Mouse (Mus musculus) hindbrain, embryonic 15.5 days (tissue): ENCODE measurements around the gene Bdkrb2. TPM values are rescaled to one million over a fixed set of nuclear protein-coding genes. Genes with fewer than 3 reads are reported as not detected.
A peak's percentile ranks its signal among the peaks of the same experiment; 100 is the strongest.

ENCODE experiments used
- ATAC-seq: fragments of 200-750 bp; cut with Nextera tagmentation; 2 replicates; pipeline ENCODE4 v1.8.0; 2017; ENCODE audit warnings: low read depth, moderate number of reproducible peaks, moderate TSS enrichment; ENCODE audit not compliant: low FRiP score
- H3K27ac ChIP-seq: fragments of 300-500 bp; sonication (generic); replicated peaks from 2 replicates; pipeline ENCODE4 v1.5.1; 2015; ENCODE audit warnings: mild to moderate bottlenecking, inconsistent platforms
- H3K27me3 ChIP-seq: fragments of 300-500 bp; sonication (generic); 2 replicates; pipeline ENCODE4 v1.6.1; 2015; ENCODE audit warnings: control low read depth, inconsistent platforms
- H3K36me3 ChIP-seq: fragments of 300-500 bp; sonication (generic); 2 replicates; pipeline ENCODE4 v1.6.1; 2015; ENCODE audit warnings: control low read depth, inconsistent platforms
- H3K4me1 ChIP-seq: fragments of 300-500 bp; sonication (generic); replicated peaks from 2 replicates; pipeline ENCODE4 v1.6.1; 2015; ENCODE audit warnings: control low read depth, inconsistent platforms
- H3K4me2 ChIP-seq: fragments of 300-500 bp; sonication (generic); 2 replicates; pipeline ENCODE4 v1.6.1; 2015; ENCODE audit warnings: moderate library complexity, mild to moderate bottlenecking, inconsistent platforms
- H3K4me3 ChIP-seq: fragments of 300-500 bp; sonication (generic); 2 replicates; pipeline ENCODE4 v1.5.1; 2015; ENCODE audit warnings: mild to moderate bottlenecking, inconsistent platforms
- H3K9ac ChIP-seq: fragments of 300-500 bp; sonication (generic); 2 replicates; pipeline ENCODE4 v1.6.1; 2015; ENCODE audit warnings: inconsistent platforms
- H3K9me3 ChIP-seq: fragments of 300-500 bp; sonication (generic); 2 replicates; pipeline ENCODE4 v1.6.1; 2016; ENCODE audit warnings: control low read depth, inconsistent platforms
- WGBS: fragments of 180-500 bp; shearing (Covaris S2); methylation state at CpG from one replicate; pipeline ENCODE4 v1.1.7; 2015; 5-methylcytosine and 5-hydroxymethylcytosine counted together
- polyA plus RNA-seq: library from polyadenylated mRNA; unstranded; fragments of >200 nt; fragmentation: Nextera tagmentation; extraction: Ambion mirVana; gene quantifications from 2 replicates; pipeline ENCODE4 v1.2.1, GENCODE M21; 2015

Bdkrb2 gene
- polyA plus RNA-seq, 1 experiment from 2014 or later = 2.1 TPM

DNA sequence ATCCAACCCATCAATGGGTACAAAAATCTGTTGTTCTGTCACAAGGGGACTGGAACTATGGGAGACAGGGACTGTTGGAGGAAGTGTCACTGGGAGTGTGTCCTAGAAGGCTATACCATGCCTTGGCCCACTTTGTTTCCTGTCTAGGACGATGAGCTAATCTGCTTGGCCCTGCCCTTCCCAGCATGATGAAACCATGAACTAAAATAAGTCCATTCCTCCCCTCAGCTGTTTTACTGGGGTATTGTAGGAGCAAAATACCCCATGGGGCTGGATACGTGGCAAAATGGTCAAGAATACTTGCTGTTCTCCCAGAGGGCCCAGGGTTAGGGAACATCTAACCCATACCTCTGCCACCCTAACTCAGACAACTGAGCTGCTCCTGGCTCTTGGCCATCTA, 15.0 kb upstream of the Bdkrb2 start:
- peaks cover 18% of the 10 kb centered on the region for H3K4me1 ChIP-seq
- 0 out of 2 replicates have a peak, but pooled peaks cover 2% of the 10 kb centered on the region for H3K27me3 ChIP-seq
- H3K27ac ChIP-seq = no peak overlapping the region
- no peaks in the 10 kb centered on the region for H3K36me3 ChIP-seq
- ATAC-seq = no peak
- H3K9me3 ChIP-seq = no peaks in the 10 kb centered on the region
- H3K4me3 ChIP-seq = no peak overlapping the region
- 65% methylated on average over 2 of the region's 2 CpGs for WGBS
- no peak overlapping the region for H3K9ac ChIP-seq
- no peak overlapping the region for H3K4me2 ChIP-seq

DNA sequence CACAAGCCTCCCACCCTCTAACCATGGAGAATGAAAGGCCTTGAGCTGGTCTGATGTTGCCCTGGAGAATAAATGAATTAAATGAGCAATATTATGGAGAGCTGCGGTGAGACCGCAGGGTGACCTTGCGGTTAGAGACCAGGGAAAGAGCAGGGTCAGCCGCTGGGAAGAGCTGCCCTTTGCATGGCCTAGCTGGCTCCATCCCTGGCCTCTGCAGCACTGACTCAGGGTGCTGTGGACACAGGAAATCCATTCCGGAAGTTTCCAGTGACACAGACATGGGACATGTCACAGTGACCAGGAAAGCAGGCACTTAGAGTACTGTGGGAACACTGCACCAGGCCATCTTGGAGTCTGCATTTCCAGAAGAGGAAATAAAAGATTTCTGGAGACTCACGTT, 14.1 kb upstream of the Bdkrb2 start:
- no peak overlapping the region for H3K4me2 ChIP-seq
- H3K9me3 ChIP-seq = no peaks in the 10 kb centered on the region
- WGBS = 78% methylated on average over 6 of the region's 6 CpGs
- no peak overlapping the region for H3K4me3 ChIP-seq
- H3K27ac ChIP-seq = no peak overlapping the region
- no peak overlapping the region for H3K9ac ChIP-seq
- peaks cover 18% of the 10 kb centered on the region for H3K4me1 ChIP-seq
- no peaks in the 10 kb centered on the region for H3K36me3 ChIP-seq
- ATAC-seq = no peak
- H3K27me3 ChIP-seq = 0 out of 2 replicates have a peak, but pooled peaks cover 2% of the 10 kb centered on the region

DNA sequence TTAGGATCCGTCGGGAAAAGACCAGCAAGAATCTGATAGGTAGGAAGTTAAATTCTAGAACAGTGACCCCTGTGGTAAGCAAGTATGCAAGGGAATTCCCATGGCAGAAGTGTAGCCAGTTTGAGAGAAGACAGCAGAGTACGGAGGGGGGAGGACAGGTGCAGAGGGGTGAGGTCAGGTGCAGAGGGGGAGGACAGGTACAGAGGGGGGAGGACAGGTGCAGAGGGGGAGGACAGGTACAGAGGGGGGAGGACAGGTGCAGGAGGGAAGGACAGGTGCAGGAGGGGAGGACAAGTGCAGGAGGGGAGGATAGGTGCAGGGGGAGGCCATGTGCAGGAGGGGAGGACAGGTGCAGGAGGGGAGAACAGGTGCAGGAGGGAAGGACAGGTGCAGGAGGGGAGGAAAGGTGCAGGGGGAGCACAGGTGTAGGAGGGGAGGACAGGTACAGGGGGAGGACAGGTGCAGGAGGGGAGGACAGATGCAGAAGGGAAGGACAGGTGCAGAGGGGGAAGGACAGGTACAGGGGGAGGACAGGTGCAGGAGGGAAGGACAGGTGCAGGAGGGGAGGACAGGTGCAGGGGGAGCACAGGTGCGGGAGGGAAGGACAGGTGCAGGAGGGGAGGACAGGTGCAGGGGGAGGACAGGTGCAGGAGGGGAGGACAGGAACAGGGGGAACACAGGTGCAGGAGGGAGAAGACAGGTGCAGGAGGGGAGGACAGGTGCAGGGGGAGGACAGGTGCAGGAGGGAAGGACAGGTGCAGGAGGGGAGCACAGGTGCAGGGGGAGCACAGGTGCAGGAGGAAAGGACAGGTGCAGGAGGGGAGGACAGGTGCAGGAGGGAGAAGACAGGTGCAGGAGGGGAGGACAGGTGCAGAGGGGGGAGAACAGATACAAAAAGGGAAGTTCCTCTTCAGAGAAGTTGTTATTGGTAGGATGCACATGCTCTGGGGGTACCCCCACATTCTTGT, 12.9 kb upstream of the Bdkrb2 start:
- Histone ChIP-seq H3K27ac (no peak overlapping the region), H3K4me3 (no peak overlapping the region), H3K27me3 (0 out of 2 replicates have a peak, but pooled peaks cover 2% of the 10 kb centered on the region), H3K4me2 (no peak overlapping the region), H3K4me1 (peaks cover 22% of the 10 kb centered on the region), H3K36me3 (no peaks in the 10 kb centered on the region), H3K9me3 (no peaks in the 10 kb centered on the region), H3K9ac (no peak overlapping the region)
- ATAC-seq = no peak
- 82% methylated on average over 4 of the region's 4 CpGs for WGBS

DNA sequence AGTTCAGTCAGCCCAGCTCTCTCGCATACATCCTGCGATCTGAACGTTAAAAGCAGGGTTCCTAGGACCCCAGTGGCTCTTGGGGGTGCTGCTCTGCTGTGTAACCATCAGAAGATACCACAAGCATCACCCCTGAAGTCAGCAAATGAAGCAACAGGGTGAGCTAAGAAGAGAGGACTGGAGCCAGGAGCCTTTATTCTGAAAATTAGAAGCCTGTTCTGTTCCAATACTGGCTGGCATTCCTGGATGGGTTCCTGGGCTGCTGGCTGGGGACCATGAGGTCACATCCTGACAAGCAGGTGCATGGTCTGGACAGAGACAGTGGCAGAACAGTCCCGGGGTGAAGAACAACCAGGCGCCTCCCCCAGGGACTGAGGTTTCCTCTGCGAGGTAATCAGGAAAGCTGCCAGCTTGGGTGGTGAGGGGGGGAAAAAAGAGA, 11.5 kb upstream of the Bdkrb2 start:
- ATAC-seq = peak; percentile 63
- H3K9ac ChIP-seq = no peak overlapping the region
- no peak overlapping the region for H3K4me3 ChIP-seq
- H3K27ac ChIP-seq = no peak overlapping the region
- H3K4me2 ChIP-seq = no peak overlapping the region
- 0 out of 2 replicates have a peak, but pooled peaks cover 2% of the 10 kb centered on the region for H3K27me3 ChIP-seq
- H3K36me3 ChIP-seq = no peaks in the 10 kb centered on the region
- WGBS = 52% methylated on average over 6 of the region's 6 CpGs
- no peaks in the 10 kb centered on the region for H3K9me3 ChIP-seq
- peaks cover 13% of the 10 kb centered on the region for H3K4me1 ChIP-seq

DNA sequence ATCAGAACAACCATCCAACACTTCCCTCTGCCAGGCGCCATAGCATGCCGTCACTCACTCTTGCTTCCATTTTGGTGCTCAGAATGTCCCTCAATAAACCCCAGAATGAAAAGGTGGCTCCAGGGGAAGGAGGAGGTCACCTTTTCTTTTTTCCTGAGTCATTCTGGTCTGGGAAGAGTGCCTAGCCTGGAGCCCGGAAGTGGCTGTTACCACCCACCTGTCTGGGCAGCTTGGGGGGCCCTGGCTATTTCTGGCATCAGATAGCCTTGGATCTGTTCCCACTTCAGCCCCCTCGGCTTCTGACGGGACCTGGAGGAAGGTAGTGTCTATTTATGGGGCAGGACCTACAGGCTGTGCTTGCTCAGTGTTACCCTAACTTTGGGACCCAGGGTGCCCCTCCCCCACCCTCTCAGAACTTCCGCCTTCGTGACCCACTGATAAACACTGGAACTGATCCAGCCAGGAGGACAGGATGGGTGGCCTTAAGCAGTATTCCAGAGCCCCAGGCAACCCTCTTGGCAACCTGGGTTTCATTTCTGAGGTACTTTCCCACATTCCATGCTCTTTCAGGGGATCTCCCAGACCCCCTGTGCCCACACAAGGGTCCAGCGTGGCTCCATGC, 8.8 kb upstream of the Bdkrb2 start:
- no peak for ATAC-seq
- Histone ChIP-seq H3K27ac (no peak overlapping the region), H3K4me3 (no peak overlapping the region), H3K4me2 (no peak overlapping the region), H3K9ac (no peak overlapping the region), H3K27me3 (no peaks in the 10 kb centered on the region), H3K36me3 (no peaks in the 10 kb centered on the region), H3K9me3 (no peaks in the 10 kb centered on the region), H3K4me1 (peaks cover 8% of the 10 kb centered on the region)
- WGBS = 80% methylated on average over 8 of the region's 8 CpGs

DNA sequence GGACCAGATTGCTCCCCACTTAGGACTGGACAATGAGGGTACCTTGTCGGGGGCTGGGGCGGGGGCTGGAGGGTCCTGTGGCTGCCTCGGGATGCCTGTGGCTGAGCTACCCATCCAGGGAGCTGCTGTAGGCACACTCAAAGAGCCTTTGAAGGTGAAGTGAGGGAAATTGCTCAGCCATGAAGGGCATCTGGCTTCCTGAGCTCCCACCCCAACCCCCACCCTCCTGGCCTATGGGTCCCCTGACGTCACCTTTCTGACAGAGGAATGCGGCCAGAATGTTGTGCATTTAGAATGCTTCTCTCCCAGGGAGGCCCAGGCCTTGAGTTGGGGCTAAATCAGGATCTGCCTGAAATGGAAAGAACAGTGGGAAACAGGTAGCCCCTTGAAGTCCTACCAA, 7.9 kb upstream of the Bdkrb2 start:
- no peak for ATAC-seq
- Histone ChIP-seq H3K9me3 (no peaks in the 10 kb centered on the region), H3K27ac (no peak overlapping the region), H3K9ac (no peak overlapping the region), H3K4me2 (no peak overlapping the region), H3K36me3 (no peaks in the 10 kb centered on the region), H3K4me3 (no peak overlapping the region), H3K4me1 (peaks cover 8% of the 10 kb centered on the region), H3K27me3 (no peaks in the 10 kb centered on the region)
- 77% methylated on average over 5 of the region's 5 CpGs for WGBS

DNA sequence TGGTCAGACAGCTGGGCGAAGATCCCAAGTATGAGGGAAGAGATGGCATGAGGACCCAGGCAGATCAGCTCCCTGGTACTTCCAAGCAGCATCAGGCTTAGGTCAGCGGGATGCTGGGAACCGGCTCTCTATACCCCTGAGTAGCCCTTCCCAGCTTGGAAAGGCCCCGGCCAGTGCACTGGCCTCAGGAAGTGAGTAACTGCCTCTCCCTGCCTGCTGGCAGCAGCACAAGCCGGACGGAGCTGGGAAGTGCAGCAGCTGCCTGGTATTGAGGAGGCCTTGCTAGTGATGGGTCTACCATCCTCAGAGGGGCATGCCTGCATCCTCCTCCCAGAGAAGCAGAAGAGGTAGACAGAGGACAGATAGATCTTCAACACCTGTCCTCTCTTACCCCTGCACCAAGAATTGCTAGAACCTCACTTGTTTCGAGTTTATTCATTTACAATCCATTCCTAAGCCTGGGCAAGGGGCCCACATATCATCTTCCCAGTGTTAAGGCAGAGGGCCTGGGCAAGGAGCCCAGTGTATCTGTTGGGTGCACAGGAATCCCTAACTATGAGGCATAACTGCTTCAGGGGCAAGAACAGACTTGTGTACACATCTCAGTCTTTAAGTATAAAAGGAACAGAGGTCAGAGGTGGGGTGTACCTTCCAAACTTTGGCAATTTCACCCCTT, 5.6 kb upstream of the Bdkrb2 start:
- WGBS = 70% methylated on average over 7 of the region's 7 CpGs
- Histone ChIP-seq H3K4me3 (no peak overlapping the region), H3K9ac (no peak overlapping the region), H3K36me3 (no peaks in the 10 kb centered on the region), H3K27ac (no peak overlapping the region), H3K27me3 (peaks cover 9% of the 10 kb centered on the region), H3K4me2 (no peak overlapping the region), H3K4me1 (peaks cover 11% of the 10 kb centered on the region), H3K9me3 (no peaks in the 10 kb centered on the region)
- no peak for ATAC-seq

DNA sequence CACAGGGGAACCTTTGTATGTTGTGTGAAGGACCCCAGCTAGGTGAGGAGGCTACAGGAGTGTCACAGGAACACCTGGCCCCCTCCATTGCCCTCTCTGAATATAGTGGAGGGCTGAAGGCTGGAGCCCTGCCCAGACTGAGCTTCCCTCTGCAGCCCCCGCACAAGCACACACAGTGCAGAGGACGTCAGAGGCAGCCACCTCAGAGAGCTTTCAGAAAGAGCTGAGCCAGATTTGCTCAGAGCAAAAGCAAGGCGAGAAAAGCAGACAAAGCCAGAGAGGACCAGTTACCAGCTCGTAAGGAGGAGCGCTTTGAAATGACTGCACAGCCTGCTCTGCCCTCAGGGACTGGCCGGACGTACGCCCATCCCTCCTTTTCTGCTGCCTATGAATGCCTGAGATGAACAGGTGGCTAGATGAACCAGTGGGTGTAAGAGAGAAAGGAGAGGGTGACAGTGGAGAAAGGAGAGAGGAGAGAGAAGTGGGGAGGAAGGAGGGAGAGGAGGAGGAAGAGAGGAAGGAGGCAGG, 2.0 kb upstream of the Bdkrb2 start:
- ATAC-seq = no peak
- H3K4me3 ChIP-seq = no peak overlapping the region
- no peaks in the 10 kb centered on the region for H3K9me3 ChIP-seq
- no peak overlapping the region for H3K9ac ChIP-seq
- peaks cover 28% of the 10 kb centered on the region for H3K4me1 ChIP-seq
- H3K27ac ChIP-seq = no peak overlapping the region
- H3K27me3 ChIP-seq = peaks cover 37% of the 10 kb centered on the region
- 50% methylated on average over 8 of the region's 8 CpGs for WGBS
- H3K36me3 ChIP-seq = no peaks in the 10 kb centered on the region
- no peak overlapping the region for H3K4me2 ChIP-seq

DNA sequence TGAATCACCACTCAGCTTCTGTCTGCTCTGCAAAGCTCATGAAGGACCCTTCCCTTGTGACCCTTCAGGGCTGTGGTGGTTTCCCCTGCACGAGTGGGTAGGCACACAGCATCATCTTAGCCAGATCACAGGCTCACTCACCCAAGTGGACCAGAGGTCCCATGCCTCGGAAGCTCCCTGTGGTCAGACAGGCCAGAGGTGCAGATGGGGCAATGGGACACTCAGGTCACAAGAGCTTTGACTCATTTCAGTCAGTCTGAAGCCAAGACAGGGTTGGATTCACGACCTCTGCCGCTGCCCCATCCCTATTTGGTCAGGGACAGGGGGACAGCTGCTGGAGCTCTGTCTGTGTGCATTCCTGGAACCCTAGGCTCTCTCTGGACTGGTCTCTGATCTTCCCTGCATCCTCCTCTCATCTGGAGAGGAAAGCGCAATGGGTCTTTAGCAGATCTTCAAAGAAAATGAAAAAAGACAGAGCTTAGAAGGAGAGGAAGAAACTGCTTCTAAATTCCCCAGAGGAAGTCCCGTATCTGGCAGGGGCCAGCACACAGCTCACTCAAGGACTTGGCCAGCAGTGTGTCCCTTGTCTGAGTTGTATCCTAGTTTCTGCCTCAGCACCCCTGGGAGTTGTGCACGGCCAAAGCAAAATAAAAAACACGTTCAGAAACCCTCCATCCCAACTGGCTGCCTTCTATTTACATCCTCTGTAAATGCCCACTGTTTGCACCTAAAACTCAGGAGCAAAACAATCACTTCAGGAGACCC, 788 bp upstream of the Bdkrb2 start:
- peak overlapping the region; percentile 75 for H3K4me2 ChIP-seq
- no peak for ATAC-seq
- H3K4me3 ChIP-seq = peak overlapping the region; percentile 36
- H3K27me3 ChIP-seq = peaks cover 37% of the 10 kb centered on the region
- H3K4me1 ChIP-seq = peaks cover 28% of the 10 kb centered on the region
- no peaks in the 10 kb centered on the region for H3K36me3 ChIP-seq
- no peak overlapping the region for H3K27ac ChIP-seq
- 39% methylated on average over 8 of the region's 8 CpGs for WGBS
- no peak overlapping the region for H3K9ac ChIP-seq
- H3K9me3 ChIP-seq = no peaks in the 10 kb centered on the region

DNA sequence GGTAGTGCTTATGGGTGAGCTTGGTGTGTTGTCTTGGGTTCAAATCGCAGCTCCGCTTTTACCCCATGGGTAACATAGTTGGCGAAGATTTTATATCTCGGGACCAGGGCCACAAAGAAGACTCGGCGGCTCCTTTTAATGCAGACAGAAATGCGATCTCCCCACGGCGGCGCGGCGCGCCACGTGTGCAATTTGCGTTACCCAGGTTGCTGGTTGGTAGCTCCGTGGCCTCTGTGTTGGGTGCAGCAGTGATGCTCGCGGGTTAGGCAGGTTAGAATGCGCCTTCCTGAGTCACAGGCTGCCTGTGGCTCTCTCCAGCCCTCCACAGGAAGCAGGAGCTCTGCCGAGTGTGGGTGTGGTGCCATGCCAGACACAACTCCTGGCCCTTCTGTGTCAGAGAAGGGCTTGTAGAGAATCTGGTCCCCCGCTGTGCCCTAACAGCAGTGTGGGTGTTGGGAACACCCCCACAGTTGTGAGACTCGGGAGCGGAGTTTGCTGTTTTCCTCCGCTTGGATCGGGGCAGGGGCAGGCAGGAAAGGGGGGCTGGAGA, 775 bp downstream of the Bdkrb2 start:
- H3K36me3 ChIP-seq = no peaks in the 10 kb centered on the region
- peak overlapping the region; percentile 75 for H3K4me2 ChIP-seq
- H3K4me3 ChIP-seq = peak overlapping the region; percentile 36
- WGBS = 8% methylated on average over 25 of the region's 25 CpGs
- H3K27ac ChIP-seq = no peak overlapping the region
- H3K9ac ChIP-seq = no peak overlapping the region; the same call in 1 of the 2 replicates
- no peaks in the 10 kb centered on the region for H3K9me3 ChIP-seq
- peaks cover 37% of the 10 kb centered on the region for H3K27me3 ChIP-seq
- no peak for ATAC-seq
- peaks cover 28% of the 10 kb centered on the region for H3K4me1 ChIP-seq

DNA sequence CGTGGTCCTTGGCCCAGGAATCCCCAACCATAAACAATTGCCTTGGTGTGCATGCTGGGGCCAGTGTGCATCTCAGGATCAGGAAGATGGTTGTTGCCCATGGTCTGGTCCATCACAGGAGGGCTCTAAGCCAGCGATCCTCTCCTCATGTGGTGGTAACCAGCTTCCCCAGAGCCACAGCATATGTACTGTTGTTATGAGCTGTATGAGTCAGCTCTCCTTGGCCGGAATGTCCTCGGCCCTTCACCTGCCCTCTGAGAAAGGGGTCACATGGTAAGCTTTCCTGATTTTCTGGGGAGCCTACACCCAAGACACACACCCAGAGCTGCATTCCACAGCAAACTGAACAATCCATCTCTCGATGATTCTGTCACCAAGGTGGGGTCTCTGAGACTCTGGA, 2.2 kb downstream of the Bdkrb2 start:
- Histone ChIP-seq H3K36me3 (no peaks in the 10 kb centered on the region), H3K27me3 (peaks cover 37% of the 10 kb centered on the region), H3K4me1 (peaks cover 28% of the 10 kb centered on the region), H3K9ac (no peak overlapping the region), H3K4me3 (no peak overlapping the region), H3K4me2 (no peak overlapping the region), H3K9me3 (no peaks in the 10 kb centered on the region), H3K27ac (no peak overlapping the region)
- ATAC-seq = no peak
- WGBS = 83% methylated on average over 5 of the region's 5 CpGs
